In the genomic region with DNA sequence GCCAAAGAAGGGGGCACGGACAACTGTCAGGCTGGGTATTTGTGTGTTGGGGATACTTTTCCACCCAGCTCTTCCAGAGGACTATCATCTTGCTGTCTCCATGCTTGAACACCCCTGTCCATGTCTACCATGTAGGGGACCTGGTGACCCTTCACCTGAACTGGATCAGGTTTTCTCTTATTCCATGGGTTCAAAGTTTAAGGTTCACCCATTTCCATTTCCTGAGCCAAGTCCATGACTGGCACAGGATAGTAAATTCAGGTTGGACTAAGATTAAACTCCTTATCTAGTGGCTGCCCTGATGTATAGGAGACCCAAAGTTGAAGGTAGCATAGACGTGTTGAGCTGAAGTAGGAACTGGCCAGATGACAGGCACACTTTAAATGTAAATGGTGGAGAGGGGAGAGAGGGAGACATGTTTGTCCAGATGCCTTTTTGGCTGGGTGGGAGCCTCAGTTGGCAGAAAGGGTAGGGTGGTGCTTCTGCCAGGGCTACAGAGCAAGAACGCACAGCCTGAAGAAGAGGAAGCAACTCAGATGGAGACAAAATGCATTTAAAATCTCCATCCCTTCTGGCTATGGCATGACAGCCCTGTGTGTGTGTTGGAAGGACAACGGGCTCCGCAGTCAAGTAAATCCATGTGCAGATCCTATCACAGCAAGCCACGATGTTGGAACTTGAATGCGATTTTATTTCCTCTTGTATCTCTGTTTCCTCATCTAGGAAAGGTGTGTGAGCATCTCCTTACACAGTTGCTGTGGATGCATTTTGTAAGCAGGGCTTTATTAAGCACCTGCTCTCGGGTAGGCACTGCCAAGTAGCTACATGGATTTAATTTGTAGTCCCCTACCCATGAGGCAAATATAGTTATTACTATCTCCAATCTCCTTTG, we compare ENCODE assay signal across 13 mouse cellular contexts.
"Had no signal": no experiment of that assay in that cellular context is flagged by ENCODE, and none has a peak within 500 bp of the region (broad histone marks: within the 10 kb centered on the region; RNA-seq: fewer than 3 reads in every experiment).

No protein-coding gene starts in this region.

- DNase-seq: kidney, postnatal 25 days; left cerebral cortex, postnatal 4 days; liver, embryonic 13.5 days; liver, postnatal 0 days; lung, postnatal 14 days; right cerebral cortex, postnatal 14 days; thymus, postnatal 36 days had no signal

- H3K4me1 ChIP-seq: liver, embryonic 13.5 days; lung, embryonic 15.5 days; midbrain, embryonic 12.5 days; stomach, embryonic 15.5 days had no signal

- H3K27me3 ChIP-seq: liver, embryonic 13.5 days; lung, embryonic 15.5 days; midbrain, embryonic 12.5 days; stomach, embryonic 15.5 days had no signal

- H3K27ac ChIP-seq: layer of hippocampus, adult 2 months; liver, embryonic 13.5 days; lung, embryonic 15.5 days; macrophage; midbrain, embryonic 12.5 days; stomach, embryonic 15.5 days had no signal

- H3K9me3 ChIP-seq: liver, embryonic 13.5 days; lung, embryonic 15.5 days; megakaryocyte, embryonic 14.5 days; midbrain, embryonic 12.5 days; stomach, embryonic 15.5 days had no signal

- H3K36me3 ChIP-seq: liver, embryonic 13.5 days; lung, embryonic 15.5 days; midbrain, embryonic 12.5 days; stomach, embryonic 15.5 days had no signal

- H3K4me3 ChIP-seq: layer of hippocampus, adult 2 months; liver, embryonic 13.5 days; lung, embryonic 15.5 days; megakaryocyte, embryonic 14.5 days; midbrain, embryonic 12.5 days; stomach, embryonic 15.5 days had no signal
